Mouse (Mus musculus): Measurements from ENCODE around the gene Ptprg.

DNA sequence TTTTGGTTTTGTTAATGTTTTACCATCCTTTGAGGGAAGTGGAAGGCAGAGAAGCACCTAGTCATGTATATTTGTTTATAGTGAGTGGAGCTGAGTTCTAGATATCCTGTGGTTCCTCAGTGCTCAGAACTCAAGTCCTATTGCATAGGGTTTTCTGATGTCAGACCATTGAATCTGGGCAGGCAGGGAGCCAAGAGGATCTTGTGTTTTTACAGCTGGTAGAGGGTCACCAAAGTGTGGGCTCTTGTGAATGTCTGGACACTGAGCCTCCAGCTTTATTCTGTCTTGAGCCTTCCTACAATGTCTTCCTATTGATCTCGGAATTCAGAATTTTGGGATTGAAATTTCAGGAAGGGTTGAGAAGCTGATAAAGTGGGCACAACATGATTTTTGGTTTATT is 206.0 kb downstream of the Ptprg start:
- TF ChIP-seq CTCF (conservative IDR thresholded peaks at IDR 0.05; ENCODE audit: low read length) (no peak), NANOG (IDR thresholded peaks at IDR 0.05; ENCODE audit: borderline replicate concordance, low read length) (no peak), POU5F1 (IDR thresholded peaks at IDR 0.05; ENCODE audit: borderline replicate concordance, low read length) (no peak)

Measured in E14TG2a.4 (cell line).